Mouse (Mus musculus): ENCODE results near the gene Hsh2d.

Gene Hsh2d

GRCm38 (mm10) chr8:72189417-72190214 lies at the start of gene Hsh2d:
Gene Hsh2d (plus strand): TSS chr8:72189638.
- no peak for DNase-seq (ENCODE audit: low read depth, low spot score)

- DNase-seq (ENCODE audit: low read depth, low spot score): no peak
Observed at GRCm38 (mm10) chr8:72143256-72143824, 46.1 kb upstream of the Hsh2d start.

- DNase-seq (ENCODE audit: low read depth, low spot score): no peak
Observed at GRCm38 (mm10) chr8:72144345-72144975, 45.0 kb upstream of the Hsh2d start.

DNA sequence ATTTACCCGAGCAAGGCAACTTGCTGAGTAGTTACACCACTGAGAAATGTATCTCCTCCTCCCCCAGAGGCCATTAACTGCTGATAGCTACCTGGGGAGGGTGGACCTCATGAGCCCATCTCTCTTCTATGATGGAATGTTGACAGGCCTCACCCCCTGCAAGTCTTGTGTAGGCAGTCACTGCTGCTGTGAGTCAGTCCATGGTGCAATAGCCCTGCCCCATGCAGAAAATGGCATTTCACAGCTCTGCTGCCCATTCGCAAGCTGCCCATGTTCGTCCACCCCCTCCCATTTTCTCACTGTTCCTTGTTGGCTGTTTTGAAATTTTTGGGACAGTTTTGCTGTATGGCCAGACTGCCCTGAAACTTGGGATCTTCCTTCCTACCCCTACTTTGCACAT lies 43.9 kb upstream of the Hsh2d start:
- DNase-seq (ENCODE audit: low read depth, low spot score): no peak

- no peak for DNase-seq (ENCODE audit: low read depth, low spot score)
Observed at GRCm38 (mm10) chr8:72146056-72146455, 43.4 kb upstream of the Hsh2d start.

- DNase-seq (ENCODE audit: low read depth, low spot score): no peak
Observed at GRCm38 (mm10) chr8:72146556-72146955, 42.9 kb upstream of the Hsh2d start.

DNA sequence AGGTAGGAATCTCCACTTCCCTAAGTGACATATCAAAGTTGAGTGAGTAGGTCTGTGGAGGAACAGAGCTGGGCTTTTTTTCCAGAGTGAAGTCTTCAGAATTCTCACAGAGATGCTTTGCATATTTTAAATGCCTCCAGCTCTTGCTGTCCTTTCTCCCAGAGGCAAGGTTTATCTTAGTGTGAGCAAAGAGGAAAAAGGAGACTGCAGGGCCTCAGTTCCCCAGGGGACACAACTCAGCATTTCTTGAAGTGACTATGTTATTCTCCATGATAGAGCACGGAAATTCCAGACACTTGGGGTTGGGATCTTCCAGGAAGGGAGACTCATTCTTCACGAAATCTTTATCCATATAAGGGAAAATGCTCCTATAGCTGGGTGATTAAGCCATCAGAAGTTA lies 42.2 kb upstream of the Hsh2d start:
- DNase-seq (ENCODE audit: low read depth, low spot score): no peak

- DNase-seq (ENCODE audit: low read depth, low spot score): no peak
Observed at GRCm38 (mm10) chr8:72149056-72149455, 40.4 kb upstream of the Hsh2d start.

DNA sequence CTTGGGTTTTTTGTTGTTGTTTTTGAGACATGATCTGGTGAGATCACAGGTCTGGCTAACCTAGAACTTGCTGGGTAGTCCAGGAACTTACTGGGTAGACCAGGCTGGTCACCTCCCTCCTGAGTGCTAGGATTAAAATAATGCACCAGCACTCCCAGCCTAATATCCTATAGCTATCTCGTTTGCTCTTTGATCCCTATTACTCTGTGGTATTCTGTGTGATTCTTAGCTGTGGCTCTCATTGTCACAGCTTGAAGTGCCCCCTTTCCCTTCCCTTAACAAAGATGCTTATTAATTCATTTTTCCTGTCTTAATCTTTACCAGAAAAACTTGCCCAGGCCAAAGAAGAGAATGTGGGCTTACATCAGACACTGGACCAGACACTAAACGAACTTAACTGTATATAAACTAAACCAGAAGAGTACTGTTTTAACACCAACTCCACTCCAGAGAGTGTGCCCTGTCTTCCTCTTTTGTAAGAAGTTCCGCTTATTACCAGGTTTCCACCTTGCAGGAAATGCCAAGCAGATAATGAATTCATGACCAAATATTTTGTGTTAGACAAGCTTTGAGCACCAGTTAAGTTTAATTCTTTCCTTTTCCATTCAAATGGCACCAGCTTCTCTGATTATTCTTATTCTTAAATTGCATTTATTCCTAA lies 37.9 kb upstream of the Hsh2d start:
- DNase-seq (ENCODE audit: low read depth, low spot score): no peak

DNA sequence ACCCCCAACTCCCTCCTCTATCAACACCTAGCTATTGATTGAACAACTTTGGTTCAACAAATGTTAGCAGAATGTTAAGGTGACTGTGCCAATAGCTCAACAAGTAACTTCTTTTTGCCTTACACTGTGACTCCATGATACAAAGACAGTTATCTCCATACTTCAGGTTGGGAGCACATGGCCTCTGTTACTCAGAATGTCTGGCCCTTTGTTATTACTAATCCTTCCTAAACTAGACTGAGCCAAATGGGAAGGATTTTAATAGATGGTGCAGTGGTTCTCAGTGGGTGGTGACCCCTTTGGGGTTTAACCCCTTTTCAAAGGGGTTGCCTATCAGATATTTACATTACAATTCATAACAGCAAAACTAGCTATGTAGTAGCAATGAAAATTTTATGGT lies 36.1 kb upstream of the Hsh2d start:
- no peak for DNase-seq (ENCODE audit: low read depth, low spot score)

GRCm38 (mm10) chr8:72158096-72158495 lies 31.3 kb upstream of the Hsh2d start:
- DNase-seq (ENCODE audit: low read depth, low spot score): no peak

DNA sequence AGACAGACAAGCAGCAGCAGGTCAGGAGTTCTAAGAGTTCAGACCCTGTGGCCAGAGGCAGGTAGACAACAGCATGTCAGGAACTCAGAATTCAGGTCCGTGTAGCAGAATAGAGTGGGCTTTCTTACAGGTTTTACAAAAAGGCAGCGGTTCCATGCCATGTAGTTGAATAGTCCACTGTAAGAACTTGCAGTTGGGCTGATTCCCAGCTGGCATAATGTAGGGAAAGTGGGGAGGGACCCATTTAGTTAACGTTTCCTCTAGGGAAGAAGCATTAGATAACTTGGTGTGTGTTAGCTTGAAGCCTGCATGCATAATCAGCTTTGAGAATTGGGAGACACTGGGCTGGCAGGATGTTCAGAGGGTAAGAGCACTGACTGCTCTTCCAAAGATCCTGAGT lies 30.7 kb upstream of the Hsh2d start:
- no peak for DNase-seq (ENCODE audit: low read depth, low spot score)

DNA sequence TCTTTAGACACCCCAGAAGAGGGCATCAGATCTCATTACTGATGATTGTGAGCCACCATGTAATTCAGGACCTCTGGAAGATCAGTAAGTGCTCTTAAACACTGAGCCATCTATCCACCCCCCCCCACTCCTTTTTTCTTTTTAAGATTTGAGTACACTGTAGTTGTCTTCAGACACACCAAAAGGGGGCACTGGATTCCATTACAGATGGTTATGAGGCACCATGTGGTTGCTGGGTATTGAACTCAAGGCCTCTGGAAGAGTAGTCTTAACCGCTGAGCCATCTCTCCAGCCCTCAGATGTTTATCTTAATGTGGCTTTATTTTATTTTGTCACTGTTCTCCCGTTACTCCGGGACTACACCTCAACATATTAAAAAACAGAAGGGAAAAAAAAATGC lies 29.4 kb upstream of the Hsh2d start:
- DNase-seq (ENCODE audit: low read depth, low spot score): no peak

GRCm38 (mm10) chr8:72160707-72161697 lies 28.4 kb upstream of the Hsh2d start, which contains the start of gene Rab8a:
Gene Rab8a (plus strand): TSS chr8:72161200.
- DNase-seq (ENCODE audit: low read depth, low spot score): peak; percentile 100

GRCm38 (mm10) chr8:72162821-72163220 lies 26.6 kb upstream of the Hsh2d start:
- DNase-seq (ENCODE audit: low read depth, low spot score): no peak

GRCm38 (mm10) chr8:72169098-72169668 lies 20.3 kb upstream of the Hsh2d start:
- DNase-seq (ENCODE audit: low read depth, low spot score): no peak

DNA sequence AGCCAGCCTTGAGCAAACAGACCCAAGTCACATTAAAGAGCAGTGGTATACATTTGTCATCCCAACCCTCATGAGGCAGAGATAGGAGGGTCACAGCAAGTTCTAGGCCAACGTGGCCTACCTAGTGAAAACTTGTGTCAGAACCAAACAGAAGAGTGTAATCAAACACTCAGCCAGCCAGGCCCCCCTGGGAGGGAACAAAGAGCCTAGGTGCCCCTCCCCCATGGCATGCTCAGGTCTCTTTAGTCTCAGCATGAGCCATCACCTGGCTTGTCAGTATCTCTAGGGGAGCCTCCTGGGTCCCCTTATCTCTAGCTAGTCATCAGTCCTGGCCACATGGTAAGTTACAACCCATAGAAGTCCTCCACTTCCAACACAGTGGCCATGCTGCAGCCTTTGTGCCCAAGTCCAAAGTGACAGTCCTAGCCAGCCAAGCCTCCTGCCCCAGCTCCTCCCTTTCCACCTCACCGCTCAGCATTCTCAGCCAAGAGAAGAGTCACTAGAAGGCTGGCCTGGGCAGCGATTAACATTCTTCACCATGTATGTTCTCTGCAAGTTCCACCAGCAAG lies 19.7 kb upstream of the Hsh2d start:
- DNase-seq (ENCODE audit: low read depth, low spot score): no peak

DNA sequence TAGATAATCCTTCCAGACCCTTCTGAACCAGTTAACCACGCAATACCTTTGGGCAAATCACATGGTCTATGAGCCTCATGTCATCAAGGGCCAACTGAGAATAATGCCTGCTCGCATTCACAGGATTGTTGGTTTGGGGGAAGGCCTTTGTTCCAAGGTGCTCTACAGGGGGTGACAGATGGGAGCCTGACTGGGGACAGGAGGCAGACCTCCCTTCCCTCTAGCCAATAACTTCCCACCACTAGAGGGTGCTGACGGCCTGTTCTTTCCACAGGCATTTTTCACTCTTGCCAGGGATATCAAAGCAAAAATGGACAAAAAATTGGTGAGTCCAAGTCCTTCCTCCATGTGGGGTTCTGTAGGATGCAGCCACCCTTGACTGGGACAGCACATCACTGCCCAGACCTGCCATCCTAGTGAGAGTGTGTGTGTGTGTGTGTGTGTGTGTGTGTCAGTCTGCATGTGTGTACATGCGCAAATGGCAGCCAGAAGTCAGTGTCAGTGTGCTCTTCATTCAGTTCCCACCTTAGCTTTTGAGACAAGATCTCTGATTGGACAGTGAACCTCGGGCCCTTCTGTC lies 12.0 kb upstream of the Hsh2d start:
- DNase-seq (ENCODE audit: low read depth, low spot score): peak; percentile 86

DNA sequence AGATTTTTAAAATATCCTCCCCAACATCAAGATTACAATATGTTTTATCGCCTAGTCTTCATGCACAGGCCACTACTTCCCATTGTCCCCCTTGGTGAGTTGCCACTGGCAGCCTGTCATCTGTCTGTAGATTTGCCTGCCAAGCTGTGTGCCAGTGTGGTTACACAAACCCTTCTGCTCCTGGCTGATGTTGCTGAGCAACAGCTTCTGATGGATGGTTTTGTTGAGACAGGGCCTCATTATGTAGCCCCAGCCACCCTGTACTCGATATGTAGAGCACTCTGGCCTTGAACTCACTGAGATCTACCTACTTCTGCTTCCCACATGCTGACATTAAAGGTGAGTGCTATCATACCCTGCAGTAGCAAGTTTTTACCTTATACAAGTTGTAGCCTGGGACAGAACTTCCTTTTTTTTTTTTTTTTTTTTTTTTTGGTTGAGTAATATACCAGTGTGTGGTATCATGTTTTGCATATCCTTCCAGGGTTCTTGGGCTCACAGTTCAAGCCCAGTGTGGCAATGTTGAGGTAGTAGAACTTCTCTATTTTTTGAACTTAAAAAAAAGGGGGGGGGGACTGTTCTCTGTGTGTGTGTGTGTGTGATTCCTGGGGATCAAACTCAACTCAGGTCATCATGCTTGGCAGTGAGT lies 5.8 kb upstream of the Hsh2d start:
- peak; percentile 37 for DNase-seq (ENCODE audit: low read depth, low spot score)

Measured in brain, adult 2 months (tissue).